Mouse (Mus musculus) gastrocnemius, postnatal 14 days (tissue): ENCODE results near the gene Haus6. TPM values are rescaled to one million over a fixed set of nuclear protein-coding genes. Genes with fewer than 3 reads are reported as not detected.
"Not testable (repeated sequence)": the region's sequence is repeated elsewhere in the genome, so short reads cannot be mapped to it uniquely, and the experiment has no call there.

Source experiments
- DNase-seq: peaks from one replicate; pipeline ENCODE4 v3.0.0; 2021; ENCODE audit warnings: mixed read lengths
- intact Hi-C: fragments of 180-260 bp; cut with DNase I; formaldehyde crosslinking; loops from one replicate; pipeline ENCODE4 v1.15.1; 2025; ENCODE audit warnings: low total_unique reads
- long read RNA-seq, 2 experiments: library from polyadenylated mRNA; stranded (forward); transcript quantifications; one replicate each; pipeline ENCODE4 v2.0.0; 2021
- total RNA-seq, 2 experiments: library from RNA; stranded (reverse); gene quantifications; 2 replicates each; pipeline ENCODE4 v1.2.3; 2021

Gene Haus6
- 1 to 10 TPM; 4.3 to 5.0 TPM for total RNA-seq
- long read RNA-seq, experiment 1, partial matches to known transcripts: 2 of 3 reads
- long read RNA-seq, experiment 1, other reads (novel, unspliced or antisense): 1 of 3 reads
- long read RNA-seq, experiment 2, full-length matches to known transcripts: 1 of 1 reads
- long read RNA-seq, experiment 2, partial matches to known transcripts: 0 of 1 reads
- long read RNA-seq, experiment 2, other reads (novel, unspliced or antisense): 0 of 1 reads

- peak; percentile 90 for DNase-seq
- intact Hi-C loops: no loop called here
Measured at GRCm38 (mm10) chr4:86611524-86612288, at the start of gene Haus6. Haus6 (minus strand) TSS chr4:86612055.

- DNase-seq: peak; percentile 64
- intact Hi-C loops: loop anchor here (2.0 kb wide), 1 partner anchor 30 kb away; no protein-coding TSS in a partner anchor
Measured at GRCm38 (mm10) chr4:86657176-86657575, 45.3 kb upstream of the Haus6 start.

- not testable (repeated sequence) for DNase-seq
- intact Hi-C loops: loop anchor here (2.0 kb wide), 1 partner anchor 30 kb away; no protein-coding TSS in a partner anchor
Measured at GRCm38 (mm10) chr4:86656410-86656809, 44.6 kb upstream of the Haus6 start.

GRCm38 (mm10) chr4:86651686-86652384, 40.0 kb upstream of the Haus6 start:
- intact Hi-C loops: loop anchor here (2.0 kb wide), 1 partner anchor 43 kb away; no protein-coding TSS in a partner anchor
- no peak for DNase-seq

GRCm38 (mm10) chr4:86648394-86648793, 36.5 kb upstream of the Haus6 start:
- DNase-seq, intact Hi-C loops: not testable (repeated sequence)

GRCm38 (mm10) chr4:86637561-86637960, 25.7 kb upstream of the Haus6 start:
- DNase-seq, intact Hi-C loops: not testable (repeated sequence)

- intact Hi-C loops, DNase-seq: not testable (repeated sequence)
Measured at GRCm38 (mm10) chr4:86634873-86635272, 23.0 kb upstream of the Haus6 start.

- intact Hi-C loops, DNase-seq: not testable (repeated sequence)
Measured at GRCm38 (mm10) chr4:86634312-86634711, 22.5 kb upstream of the Haus6 start.

GRCm38 (mm10) chr4:86632556-86632955, 20.7 kb upstream of the Haus6 start:
- DNase-seq, intact Hi-C loops: not testable (repeated sequence)

- no peak for DNase-seq
Measured at GRCm38 (mm10) chr4:86631831-86632230, 20.0 kb upstream of the Haus6 start.

GRCm38 (mm10) chr4:86626496-86626895, 14.6 kb upstream of the Haus6 start:
- DNase-seq: not testable (repeated sequence)
- intact Hi-C loops: loop anchor here (2.0 kb wide), 1 partner anchor 30 kb away; no protein-coding TSS in a partner anchor

More at GRCm38 (mm10) chr4:86631831-86632230, 20.0 kb upstream of the Haus6 start:
- intact Hi-C loops: no loop called here

GRCm38 (mm10) chr4:86625463-86625862, 13.6 kb upstream of the Haus6 start:
- intact Hi-C loops: no loop called here
- DNase-seq: no peak

- DNase-seq, intact Hi-C loops: not testable (repeated sequence)
Measured at GRCm38 (mm10) chr4:86622532-86622931, 10.7 kb upstream of the Haus6 start.

- intact Hi-C loops: no loop called here
- DNase-seq: no peak
Measured at GRCm38 (mm10) chr4:86622116-86622515, 10.3 kb upstream of the Haus6 start.

GRCm38 (mm10) chr4:86620506-86620905, 8.7 kb upstream of the Haus6 start:
- intact Hi-C loops: no loop called here
- DNase-seq: no peak

GRCm38 (mm10) chr4:86612289-86612620, 400 bp upstream of the Haus6 start:
- intact Hi-C loops: no loop called here
- DNase-seq: no peak

GRCm38 (mm10) chr4:86591304-86591703, 20.6 kb downstream of the Haus6 start:
- intact Hi-C loops: no loop called here
- no peak for DNase-seq

GRCm38 (mm10) chr4:86588236-86588635, 23.6 kb downstream of the Haus6 start:
- intact Hi-C loops: no loop called here
- DNase-seq: no peak

GRCm38 (mm10) chr4:86580591-86580990, 31.3 kb downstream of the Haus6 start:
- intact Hi-C loops: no loop called here
- DNase-seq: no peak

GRCm38 (mm10) chr4:86580056-86580455, 31.8 kb downstream of the Haus6 start:
- DNase-seq: no peak
- intact Hi-C loops: no loop called here
